Mouse (Mus musculus) erythroblast, embryonic 14.5 days (primary cell): Measurements from ENCODE around the gene 4933405L10Rik. TPM values are rescaled to one million over a fixed set of nuclear protein-coding genes. Genes with fewer than 3 reads are reported as not detected.

Experiments used
- H3K27me3 ChIP-seq: 2 replicates; pipeline ENCODE4 v1.6.1; 2012; ENCODE audit warnings: inconsistent platforms; ENCODE audit not compliant: control insufficient read depth
- H3K36me3 ChIP-seq: 2 replicates; pipeline ENCODE4 v1.6.1; 2012; ENCODE audit warnings: mild to moderate bottlenecking, inconsistent platforms; ENCODE audit not compliant: control insufficient read depth
- H3K4me1 ChIP-seq: 2 replicates; pipeline ENCODE4 v1.6.1; 2012; ENCODE audit warnings: inconsistent platforms; ENCODE audit not compliant: control insufficient read depth
- H3K4me3 ChIP-seq: replicated peaks from 2 replicates; pipeline ENCODE3; 2012; ENCODE audit warnings: moderate library complexity, mild to moderate bottlenecking, inconsistent platforms
- H3K9me3 ChIP-seq: 2 replicates; pipeline ENCODE4 v1.6.1; 2012; ENCODE audit warnings: low read length, inconsistent platforms, mixed read lengths; ENCODE audit not compliant: control insufficient read depth
- GATA1 ChIP-seq: IDR thresholded peaks from 2 replicates; pipeline ENCODE4 v1.6.1; 2012; ENCODE audit warnings: low read length, inconsistent platforms, mixed read lengths
- TAL1 ChIP-seq: IDR thresholded peaks from 3 replicates; pipeline ENCODE4 v1.6.1; 2012; ENCODE audit warnings: low read length, inconsistent platforms, mixed read lengths
- polyA plus RNA-seq: library from polyadenylated mRNA; stranded (reverse); fragments of >175 nt; gene quantifications from 2 replicates; pipeline ENCODE4 v1.2.3, GENCODE M21; 2012

4933405L10Rik gene
- polyA plus RNA-seq, 1 experiment: not detected

- Histone ChIP-seq H3K27me3 (peaks cover 2% of the 10 kb centered on the region), H3K9me3 (no peaks in the 10 kb centered on the region), H3K36me3 (peaks cover 70% of the 10 kb centered on the region), H3K4me3 (peak overlapping the region; percentile 77), H3K4me1 (peaks cover 57% of the 10 kb centered on the region)
- TF ChIP-seq TAL1 (no peak), GATA1 (no peak)
These were observed 7.8 kb upstream of the 4933405L10Rik start for GRCm38 (mm10) chr8:105699488-105700215.

- Histone ChIP-seq H3K4me3 (peak overlapping the region; percentile 77), H3K27me3 (no peaks in the 10 kb centered on the region), H3K4me1 (peaks cover 56% of the 10 kb centered on the region), H3K9me3 (no peaks in the 10 kb centered on the region), H3K36me3 (peaks cover 62% of the 10 kb centered on the region)
- TF ChIP-seq TAL1 (no peak), GATA1 (no peak)
These were observed 6.9 kb upstream of the 4933405L10Rik start for GRCm38 (mm10) chr8:105700566-105700965.

- Histone ChIP-seq H3K27me3 (no peaks in the 10 kb centered on the region), H3K36me3 (peaks cover 58% of the 10 kb centered on the region), H3K9me3 (no peaks in the 10 kb centered on the region), H3K4me3 (peak within 1 kb of the TSS; percentile 77), H3K4me1 (peaks cover 57% of the 10 kb centered on the region)
- TF ChIP-seq TAL1 (no peak), GATA1 (no peak)
These were observed 6.3 kb upstream of the 4933405L10Rik start, which contains the start of the genes Acd and Pard6a for GRCm38 (mm10) chr8:105700966-105701824. Acd (minus strand) TSS chr8:105701102. Pard6a (plus strand) TSS chr8:105701148.

- peaks cover 57% of the 10 kb centered on the region for H3K4me1 ChIP-seq
- no peak for TF ChIP-seq GATA1
- no peaks in the 10 kb centered on the region for H3K27me3 ChIP-seq
- peak overlapping the region; percentile 77 for H3K4me3 ChIP-seq
- peaks cover 50% of the 10 kb centered on the region for H3K36me3 ChIP-seq
- H3K9me3 ChIP-seq: no peaks in the 10 kb centered on the region
These were observed 5.5 kb upstream of the 4933405L10Rik start for GRCm38 (mm10) chr8:105702001-105702401.

- TF ChIP-seq TAL1 (no peak), GATA1 (no peak)
- Histone ChIP-seq H3K4me1 (peaks cover 58% of the 10 kb centered on the region), H3K36me3 (peaks cover 41% of the 10 kb centered on the region), H3K9me3 (no peaks in the 10 kb centered on the region), H3K27me3 (no peaks in the 10 kb centered on the region), H3K4me3 (no peak overlapping the region)
These were observed 4.6 kb upstream of the 4933405L10Rik start for GRCm38 (mm10) chr8:105702731-105703415.

- TF ChIP-seq GATA1: no peak
- TF ChIP-seq TAL1: no peak
- no peak overlapping the region for H3K4me3 ChIP-seq
- no peaks in the 10 kb centered on the region for H3K27me3 ChIP-seq
- no peaks in the 10 kb centered on the region for H3K9me3 ChIP-seq
- peaks cover 29% of the 10 kb centered on the region for H3K36me3 ChIP-seq
- peaks cover 63% of the 10 kb centered on the region for H3K4me1 ChIP-seq
These were observed 3.2 kb upstream of the 4933405L10Rik start for GRCm38 (mm10) chr8:105704146-105704812.

GRCm38 (mm10) chr8:105704955-105705354 is 2.5 kb upstream of the 4933405L10Rik start:
- Histone ChIP-seq H3K9me3 (no peaks in the 10 kb centered on the region), H3K36me3 (peaks cover 23% of the 10 kb centered on the region), H3K4me3 (no peak overlapping the region), H3K27me3 (no peaks in the 10 kb centered on the region), H3K4me1 (peaks cover 56% of the 10 kb centered on the region)
- TF ChIP-seq TAL1: no peak
- TF ChIP-seq GATA1: no peak

GRCm38 (mm10) chr8:105706426-105706825 is 1.0 kb upstream of the 4933405L10Rik start:
- Histone ChIP-seq H3K9me3 (no peaks in the 10 kb centered on the region), H3K36me3 (peaks cover 23% of the 10 kb centered on the region), H3K27me3 (no peaks in the 10 kb centered on the region), H3K4me3 (no peak overlapping the region), H3K4me1 (peaks cover 42% of the 10 kb centered on the region)
- TF ChIP-seq GATA1 (no peak), TAL1 (no peak)
